Mouse (Mus musculus) intestine, embryonic 14.5 days (tissue): Measurements from ENCODE around the gene Ubxn7. TPM values are rescaled to one million over a fixed set of nuclear protein-coding genes. Genes with fewer than 3 reads are reported as not detected.
A peak's percentile ranks its signal among the peaks of the same experiment; 100 is the strongest.

ENCODE experiments used
- ATAC-seq: fragments of 200-750 bp; cut with Nextera tagmentation; replicated peaks from 2 replicates; pipeline ENCODE4 v1.8.0; 2017; ENCODE audit warnings: low read depth, moderate number of reproducible peaks, moderate TSS enrichment, moderate library complexity; ENCODE audit not compliant: low FRiP score, low TSS enrichment
- DNase-seq: peaks from one replicate; pipeline ENCODE4 v3.0.0-alpha.2; 2018; ENCODE audit warnings: low spot score
- H3K27ac ChIP-seq: fragments of 300-500 bp; sonication (generic); 2 replicates; pipeline ENCODE4 v1.5.1; 2014; ENCODE audit warnings: low read depth, mild to moderate bottlenecking, control low read depth
- H3K27me3 ChIP-seq: fragments of 300-500 bp; sonication (generic); replicated peaks from 2 replicates; pipeline ENCODE4 v1.6.1; 2014; ENCODE audit warnings: low read length, control low read depth; ENCODE audit not compliant: control insufficient read depth, insufficient read depth
- H3K36me3 ChIP-seq: fragments of 300-500 bp; sonication (generic); 2 replicates; pipeline ENCODE4 v1.6.1; 2014; ENCODE audit warnings: low read length, control low read depth; ENCODE audit not compliant: control insufficient read depth, insufficient read depth
- H3K4me1 ChIP-seq: fragments of 300-500 bp; sonication (generic); replicated peaks from 2 replicates; pipeline ENCODE4 v1.6.1; 2014; ENCODE audit warnings: low read length, control low read depth, mixed read lengths; ENCODE audit not compliant: control insufficient read depth, insufficient read depth
- H3K4me2 ChIP-seq: fragments of 300-500 bp; sonication (generic); 2 replicates; pipeline ENCODE4 v1.6.1; 2014; ENCODE audit warnings: low read length
- H3K4me3 ChIP-seq: fragments of 300-500 bp; sonication (generic); 2 replicates; pipeline ENCODE4 v1.5.1; 2014; ENCODE audit warnings: low read depth, low read length, control low read depth, mixed read lengths
- H3K9ac ChIP-seq: fragments of 300-500 bp; sonication (generic); 2 replicates; pipeline ENCODE4 v1.6.1; 2014; ENCODE audit warnings: mild to moderate bottlenecking, low read length
- H3K9me3 ChIP-seq: fragments of 300-500 bp; sonication (generic); 2 replicates; pipeline ENCODE4 v1.6.1; 2016; ENCODE audit warnings: low read length, control low read depth; ENCODE audit not compliant: control insufficient read depth
- WGBS: fragments of 180-500 bp; shearing (Covaris S2); extraction: QIAGEN DNeasy Blood & Tissue Kit; methylation state at CpG from one replicate; pipeline ENCODE4 v1.1.7; 2014; 5-methylcytosine and 5-hydroxymethylcytosine counted together
- polyA plus RNA-seq: library from polyadenylated mRNA; unstranded; fragments of >200 nt; fragmentation: Nextera tagmentation; extraction: Ambion mirVana; gene quantifications from 2 replicates; pipeline ENCODE4 v1.2.1, GENCODE M21; 2014

The Ubxn7 gene
- polyA plus RNA-seq, 1 experiment from 2014 or later: 18.8 TPM

DNA sequence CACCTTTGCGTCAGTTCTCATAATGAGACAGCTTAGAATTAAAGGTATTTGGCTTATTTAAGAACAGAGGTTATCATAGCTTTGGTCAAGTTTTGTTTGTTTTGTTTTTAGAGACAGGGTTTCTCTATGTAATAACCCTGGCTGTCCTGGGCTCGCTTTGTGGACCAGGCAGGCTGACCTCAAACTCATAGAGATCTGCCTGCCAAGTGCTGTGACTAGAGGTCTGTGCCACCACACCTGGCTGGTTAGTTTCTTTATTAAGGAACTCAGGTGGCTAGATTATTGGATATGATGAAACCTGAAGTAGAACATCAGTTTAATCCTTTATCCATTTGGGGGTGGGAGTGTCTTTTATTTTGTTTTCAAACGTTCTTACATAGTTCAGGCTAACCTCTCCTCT is 57.8 kb downstream of the Ubxn7 start:
- 86% methylated on average over 3 of the region's 3 CpGs for WGBS
- ATAC-seq: no peak
- Histone ChIP-seq H3K27me3 (no peaks in the 10 kb centered on the region), H3K4me1 (no peaks in the 10 kb centered on the region), H3K4me3 (no peak overlapping the region), H3K9ac (no peak overlapping the region), H3K36me3 (peaks cover 68% of the 10 kb centered on the region), H3K9me3 (no peaks in the 10 kb centered on the region), H3K27ac (no peak overlapping the region), H3K4me2 (no peak overlapping the region)
- DNase-seq: no peak

- Histone ChIP-seq H3K9me3 (no peaks in the 10 kb centered on the region), H3K27me3 (no peaks in the 10 kb centered on the region), H3K4me1 (no peaks in the 10 kb centered on the region), H3K27ac (no peak overlapping the region), H3K4me2 (no peak overlapping the region), H3K4me3 (no peak overlapping the region), H3K9ac (no peak overlapping the region), H3K36me3 (peaks cover 58% of the 10 kb centered on the region)
- 89% methylated on average over 3 of the region's 3 CpGs for WGBS
- no peak for ATAC-seq
- DNase-seq: no peak
Measured at GRCm38 (mm10) chr16:32390882-32391281, 58.8 kb downstream of the Ubxn7 start.

GRCm38 (mm10) chr16:32395679-32396540 is 63.9 kb downstream of the Ubxn7 start:
- Histone ChIP-seq H3K9me3 (no peaks in the 10 kb centered on the region), H3K27ac (peak overlapping the region; percentile 51; the same call in 1 of the 2 replicates), H3K9ac (no peak overlapping the region), H3K36me3 (peaks cover 23% of the 10 kb centered on the region), H3K4me2 (no peak overlapping the region), H3K4me1 (no peaks in the 10 kb centered on the region), H3K27me3 (no peaks in the 10 kb centered on the region), H3K4me3 (no peak overlapping the region)
- no peak for ATAC-seq
- DNase-seq: no peak
- 61% methylated on average over 6 of the region's 6 CpGs for whole genome bisulfite sequencing

DNA sequence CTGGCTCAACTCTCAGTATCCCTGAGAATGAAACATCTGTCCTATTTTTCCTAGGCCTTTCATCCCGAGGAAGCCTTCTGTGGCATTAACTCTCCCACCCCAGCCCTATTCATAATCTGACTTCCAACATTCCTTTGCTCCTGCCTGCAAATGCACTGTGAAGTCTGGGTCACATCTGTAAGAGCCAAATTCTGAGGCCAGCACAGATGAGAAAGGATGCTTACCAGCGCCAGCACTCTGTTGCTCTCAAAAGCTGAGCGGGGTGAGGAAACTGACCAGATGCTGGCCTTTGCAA is 64.4 kb downstream of the Ubxn7 start:
- WGBS: 51% methylated on average over 3 of the region's 3 CpGs
- no peaks in the 10 kb centered on the region for H3K27me3 ChIP-seq
- ATAC-seq (no peak), DNase-seq (no peak)
- peak overlapping the region; percentile 51; the same call in 1 of the 2 replicates for H3K27ac ChIP-seq
- no peak overlapping the region for H3K9ac ChIP-seq
- no peak overlapping the region for H3K4me2 ChIP-seq
- H3K4me1 ChIP-seq: no peaks in the 10 kb centered on the region
- H3K4me3 ChIP-seq: no peak overlapping the region
- no peaks in the 10 kb centered on the region for H3K9me3 ChIP-seq
- H3K36me3 ChIP-seq: peaks cover 17% of the 10 kb centered on the region

DNA sequence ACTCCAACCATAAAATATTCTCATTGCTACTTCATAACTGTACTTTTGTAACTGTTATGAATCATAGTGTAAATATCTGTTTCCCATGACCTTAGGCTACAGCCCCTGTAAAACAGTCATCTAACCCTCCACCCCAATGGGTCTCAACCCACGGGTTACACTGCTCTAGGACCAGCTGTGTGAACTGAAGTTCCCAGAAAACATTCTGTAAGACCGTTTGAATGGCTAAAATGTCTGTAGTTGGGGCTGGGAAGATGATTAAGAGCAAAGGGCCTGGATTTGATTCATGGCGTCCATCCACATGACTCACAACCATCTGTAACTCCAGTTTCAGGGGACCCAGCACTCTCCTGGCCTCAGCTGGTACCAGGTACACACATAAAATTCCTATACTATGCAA is 66.1 kb downstream of the Ubxn7 start:
- Histone ChIP-seq H3K9ac (no peak overlapping the region), H3K27me3 (no peaks in the 10 kb centered on the region), H3K4me1 (no peaks in the 10 kb centered on the region), H3K36me3 (peaks cover under 1% of the 10 kb centered on the region; the same call in 1 of the 2 replicates), H3K27ac (no peak overlapping the region), H3K4me2 (no peak overlapping the region), H3K4me3 (no peak overlapping the region), H3K9me3 (no peaks in the 10 kb centered on the region)
- WGBS: 73% methylated on average over 3 of the region's 3 CpGs
- ATAC-seq (no peak), DNase-seq (no peak)

DNA sequence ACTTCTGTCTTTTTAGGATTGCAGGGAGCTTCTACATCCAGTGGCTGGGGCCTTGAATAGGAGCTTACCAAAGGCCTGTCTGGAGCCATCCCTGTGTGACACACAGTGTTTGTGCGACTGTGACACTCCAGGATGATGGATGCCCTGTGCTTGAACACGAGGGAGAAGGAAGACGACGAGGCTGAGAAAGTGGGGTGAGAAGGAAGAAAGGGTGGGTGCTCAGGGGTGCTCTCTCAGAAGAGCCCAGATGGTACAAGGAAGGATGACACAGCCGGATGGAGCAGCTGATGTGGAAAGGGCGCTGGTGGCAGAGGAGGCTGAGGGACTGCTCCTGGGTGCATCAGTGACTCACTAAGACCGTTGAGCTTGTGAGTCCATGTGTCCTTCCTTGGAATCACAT is 68.2 kb downstream of the Ubxn7 start, which contains the start of gene Tm4sf19:
Gene Tm4sf19, plus strand, starts transcription at position 240 of the 400 bp plus-strand sequence.
- ATAC-seq (no peak), DNase-seq (no peak)
- Histone ChIP-seq H3K36me3 (no peaks in the 10 kb centered on the region), H3K27ac (no peak within 1 kb of the TSS), H3K9me3 (no peaks in the 10 kb centered on the region), H3K27me3 (no peaks in the 10 kb centered on the region), H3K4me3 (no peak within 1 kb of the TSS), H3K9ac (no peak within 1 kb of the TSS), H3K4me2 (no peak within 1 kb of the TSS), H3K4me1 (no peaks in the 10 kb centered on the region)
- 78% methylated on average over 7 of the region's 7 CpGs for WGBS

- ATAC-seq (no peak), DNase-seq (no peak)
- H3K4me1 ChIP-seq: no peaks in the 10 kb centered on the region
- 80% methylated on average over 9 of the region's 9 CpGs for WGBS
- H3K27me3 ChIP-seq: no peaks in the 10 kb centered on the region
- H3K9me3 ChIP-seq: no peaks in the 10 kb centered on the region
- no peak overlapping the region for H3K27ac ChIP-seq
- H3K9ac ChIP-seq: no peak overlapping the region
- H3K4me3 ChIP-seq: no peak overlapping the region
- H3K4me2 ChIP-seq: no peak overlapping the region
- H3K36me3 ChIP-seq: no peaks in the 10 kb centered on the region
Measured at GRCm38 (mm10) chr16:32401335-32401965, 69.4 kb downstream of the Ubxn7 start.

- no peaks in the 10 kb centered on the region for H3K4me1 ChIP-seq
- H3K4me2 ChIP-seq: no peak overlapping the region
- H3K4me3 ChIP-seq: no peak overlapping the region
- no peaks in the 10 kb centered on the region for H3K27me3 ChIP-seq
- H3K27ac ChIP-seq: no peak overlapping the region
- H3K36me3 ChIP-seq: no peaks in the 10 kb centered on the region
- no peak overlapping the region for H3K9ac ChIP-seq
- DNase-seq: no peak
- no peaks in the 10 kb centered on the region for H3K9me3 ChIP-seq
- ATAC-seq: no peak
- WGBS: 85% methylated on average over 3 of the region's 3 CpGs
Measured at GRCm38 (mm10) chr16:32402818-32403217, 70.8 kb downstream of the Ubxn7 start.

DNA sequence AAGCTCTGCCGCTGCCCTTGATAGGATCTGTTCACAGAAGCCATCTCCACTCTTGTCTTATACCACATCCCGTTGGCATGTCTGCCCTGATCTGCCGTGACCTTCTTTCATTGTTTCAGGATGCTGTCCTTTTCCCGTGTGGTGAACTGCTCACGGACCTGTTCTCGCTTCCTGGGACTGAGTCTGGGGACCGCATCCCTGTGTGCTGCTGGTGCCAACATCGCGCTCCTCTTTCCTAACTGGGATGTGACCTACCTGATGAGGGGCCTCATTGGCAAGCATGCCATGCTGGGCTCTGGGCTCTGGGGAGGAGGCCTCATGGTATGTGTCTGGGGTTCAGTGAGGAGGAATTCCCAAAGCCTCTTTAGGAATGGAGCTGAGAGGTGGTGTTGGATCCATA is 73.7 kb downstream of the Ubxn7 start:
- no peak for ATAC-seq

More for the DNA sequence above, 73.7 kb downstream of the Ubxn7 start:
- H3K4me2 ChIP-seq: no peak overlapping the region
- no peak overlapping the region for H3K27ac ChIP-seq
- no peaks in the 10 kb centered on the region for H3K27me3 ChIP-seq
- no peaks in the 10 kb centered on the region for H3K4me1 ChIP-seq
- 91% methylated on average over 9 of the region's 9 CpGs for WGBS
- H3K9ac ChIP-seq: no peak overlapping the region
- H3K4me3 ChIP-seq: no peak overlapping the region
- H3K9me3 ChIP-seq: no peaks in the 10 kb centered on the region
- no peaks in the 10 kb centered on the region for H3K36me3 ChIP-seq
- no peak for DNase-seq
